Mouse (Mus musculus) limb, embryonic 12.5 days (tissue): Measurements from ENCODE around the gene Cfap58. TPM values are rescaled to one million over a fixed set of nuclear protein-coding genes. Genes with fewer than 3 reads are reported as not detected.

Source experiments
- ATAC-seq: fragments of 200-750 bp; cut with Nextera tagmentation; 2 replicates; pipeline ENCODE4 v1.8.0; 2017; ENCODE audit warnings: low read depth, moderate TSS enrichment; ENCODE audit not compliant: insufficient number of reproducible peaks, insufficient read depth, low FRiP score, low TSS enrichment
- H3K27ac ChIP-seq: fragments of 300-500 bp; sonication (generic); 2 replicates; pipeline ENCODE4 v1.5.1; 2016; ENCODE audit warnings: mild to moderate bottlenecking, moderate library complexity
- H3K27me3 ChIP-seq: fragments of 300-500 bp; sonication (generic); 2 replicates; pipeline ENCODE4 v1.6.1; 2016; ENCODE audit warnings: mild to moderate bottlenecking, moderate library complexity
- H3K36me3 ChIP-seq: fragments of 300-500 bp; sonication (generic); 2 replicates; pipeline ENCODE4 v1.6.1; 2016; ENCODE audit warnings: mild to moderate bottlenecking, moderate library complexity
- H3K4me1 ChIP-seq: fragments of 300-500 bp; sonication (generic); replicated peaks from 2 replicates; pipeline ENCODE4 v1.6.1; 2016
- H3K4me2 ChIP-seq: fragments of 300-500 bp; sonication (generic); 2 replicates; pipeline ENCODE4 v1.6.1; 2016; ENCODE audit warnings: mild to moderate bottlenecking, moderate library complexity
- H3K4me3 ChIP-seq: fragments of 300-500 bp; sonication (generic); replicated peaks from 2 replicates; pipeline ENCODE4 v1.5.1; 2016; ENCODE audit warnings: mild to moderate bottlenecking
- H3K9ac ChIP-seq: fragments of 300-500 bp; sonication (generic); replicated peaks from 2 replicates; pipeline ENCODE4 v1.6.1; 2016; ENCODE audit warnings: mild to moderate bottlenecking, moderate library complexity
- H3K9me3 ChIP-seq: fragments of 300-500 bp; sonication (generic); 2 replicates; pipeline ENCODE4 v1.6.1; 2016; ENCODE audit warnings: mild to moderate bottlenecking, moderate library complexity
- WGBS: fragments of 180-500 bp; shearing (Covaris S2); methylation state at CpG from one replicate; pipeline ENCODE4 v1.1.7; 2016; 5-methylcytosine and 5-hydroxymethylcytosine counted together
- polyA plus RNA-seq: library from polyadenylated mRNA; unstranded; fragments of >200 nt; fragmentation: Nextera tagmentation; extraction: Ambion mirVana; gene quantifications from 2 replicates; pipeline ENCODE4 v1.2.1, GENCODE M21; 2016

Gene Cfap58
- polyA plus RNA-seq, 1 experiment from 2014 or later: 0.08 TPM

- Histone ChIP-seq H3K4me2 (peak overlapping the region; percentile 79), H3K27ac (peak overlapping the region; percentile 95)
- 19% methylated on average over 9 of the region's 9 CpGs for WGBS
Observed at GRCm38 (mm10) chr19:47918016-47918415, 19.5 kb upstream of the Cfap58 start.

DNA sequence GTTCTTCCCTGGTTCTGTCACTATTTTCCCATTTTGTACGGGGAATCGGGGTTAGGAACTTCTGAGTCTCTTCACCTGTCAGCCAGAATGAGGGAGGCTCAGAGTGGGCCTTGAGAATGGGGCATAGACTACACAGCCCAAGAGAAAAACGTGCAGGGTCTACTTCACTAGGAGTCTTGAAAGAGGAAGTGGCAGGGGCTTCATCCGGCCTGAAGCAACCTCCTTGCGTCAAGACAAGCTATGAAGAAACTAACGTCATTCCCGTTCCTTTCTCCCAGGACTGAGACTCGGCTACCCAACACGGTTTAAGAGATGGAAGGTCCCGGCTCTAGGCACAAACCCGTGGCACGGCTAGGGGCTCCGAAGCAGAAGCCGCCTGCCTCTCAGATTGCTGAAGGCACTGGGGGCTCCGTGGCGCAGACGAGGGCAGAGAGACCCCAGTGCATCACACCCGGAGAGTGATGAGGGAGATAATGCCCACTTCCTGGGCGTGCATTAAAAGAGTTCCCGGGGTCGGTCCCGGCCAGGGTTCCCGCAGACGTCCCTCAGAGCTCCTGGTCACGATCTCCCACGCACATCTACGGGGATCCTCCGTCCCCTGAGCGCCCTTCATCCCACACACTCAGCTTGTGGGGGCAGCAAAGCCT lies 18.9 kb upstream of the Cfap58 start:
- WGBS: under 1% methylated on average over 29 of the region's 29 CpGs
- 0 out of 2 replicates have a peak, but pooled peaks have one; percentile 15 for ATAC-seq

More at GRCm38 (mm10) chr19:47918016-47918415, 19.5 kb upstream of the Cfap58 start:
- H3K4me1 ChIP-seq: peaks cover 48% of the 10 kb centered on the region
- 0 out of 2 replicates have a peak, but pooled peaks cover 5% of the 10 kb centered on the region for H3K36me3 ChIP-seq
- peak overlapping the region; percentile 79 for H3K4me3 ChIP-seq
- H3K9me3 ChIP-seq: no peaks in the 10 kb centered on the region
- no peaks in the 10 kb centered on the region for H3K27me3 ChIP-seq
- peak overlapping the region; percentile 89 for H3K9ac ChIP-seq
- no peak for ATAC-seq

GRCm38 (mm10) chr19:47919126-47919965 lies 18.1 kb upstream of the Cfap58 start, which contains the start of the genes Cfap43 and Itprip:
TSS of gene Cfap43 (minus strand) at chr19:47919287.
TSS of gene Itprip (minus strand) at chr19:47919299.
- H3K4me3 ChIP-seq: peak within 1 kb of the TSS; percentile 79
- WGBS: under 1% methylated on average over 48 of the region's 48 CpGs
- 0 out of 2 replicates have a peak, but pooled peaks cover 3% of the 10 kb centered on the region for H3K36me3 ChIP-seq
- peaks cover 40% of the 10 kb centered on the region for H3K4me1 ChIP-seq
- no peaks in the 10 kb centered on the region for H3K27me3 ChIP-seq
- H3K9ac ChIP-seq: peak within 1 kb of the TSS; percentile 89
- H3K9me3 ChIP-seq: no peaks in the 10 kb centered on the region
- ATAC-seq: peak; percentile 74
- H3K4me2 ChIP-seq: peak within 1 kb of the TSS; percentile 79
- H3K27ac ChIP-seq: peak within 1 kb of the TSS; percentile 95

More for the DNA sequence above, 18.9 kb upstream of the Cfap58 start:
- peak overlapping the region; percentile 89 for H3K9ac ChIP-seq
- H3K27me3 ChIP-seq: no peaks in the 10 kb centered on the region
- peaks cover 44% of the 10 kb centered on the region for H3K4me1 ChIP-seq
- 0 out of 2 replicates have a peak, but pooled peaks cover 5% of the 10 kb centered on the region for H3K36me3 ChIP-seq
- H3K4me3 ChIP-seq: peak overlapping the region; percentile 79
- H3K4me2 ChIP-seq: peak overlapping the region; percentile 79
- peak overlapping the region; percentile 95 for H3K27ac ChIP-seq
- H3K9me3 ChIP-seq: no peaks in the 10 kb centered on the region

DNA sequence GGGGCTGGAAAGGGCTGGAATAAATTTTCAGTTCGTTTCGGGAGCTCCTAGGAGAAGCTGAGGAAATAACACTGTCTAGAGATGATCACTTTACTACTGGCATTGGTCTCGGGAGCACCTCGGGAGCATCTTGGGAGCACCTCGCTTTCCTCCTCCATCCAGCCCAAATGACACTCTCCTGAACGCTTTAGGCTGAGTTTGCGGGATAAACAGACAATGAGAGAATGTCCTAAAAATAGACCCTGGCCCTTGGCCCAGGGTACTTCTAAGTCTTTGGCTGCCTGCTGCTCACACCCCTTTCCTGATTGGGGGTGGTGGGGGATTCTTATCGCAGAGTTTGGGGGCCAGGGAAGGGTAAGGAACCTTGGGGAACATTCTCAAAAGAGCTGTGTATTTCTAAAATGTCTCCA lies 17.5 kb upstream of the Cfap58 start:
- Histone ChIP-seq H3K4me2 (peak overlapping the region; percentile 79), H3K27ac (peak overlapping the region; percentile 95), H3K9ac (0 out of 2 replicates have a peak overlapping the region, but pooled peaks have one; percentile 89), H3K27me3 (no peaks in the 10 kb centered on the region), H3K9me3 (no peaks in the 10 kb centered on the region), H3K36me3 (no peaks in the 10 kb centered on the region), H3K4me3 (peak overlapping the region; percentile 79), H3K4me1 (peaks cover 39% of the 10 kb centered on the region)
- no peak for ATAC-seq
- 5% methylated on average over 8 of the region's 8 CpGs for WGBS

- H3K27me3 ChIP-seq: no peaks in the 10 kb centered on the region
- no peak overlapping the region for H3K4me2 ChIP-seq
- no peak overlapping the region for H3K4me3 ChIP-seq
- WGBS: 79% methylated on average over 7 of the region's 7 CpGs
- no peak for ATAC-seq
- H3K9me3 ChIP-seq: 0 out of 2 replicates have a peak, but pooled peaks cover 5% of the 10 kb centered on the region
- H3K36me3 ChIP-seq: no peaks in the 10 kb centered on the region
- no peak overlapping the region for H3K9ac ChIP-seq
- 0 out of 2 replicates have a peak, but pooled peaks cover 1% of the 10 kb centered on the region for H3K4me1 ChIP-seq
- H3K27ac ChIP-seq: no peak overlapping the region
Observed at GRCm38 (mm10) chr19:47925819-47926218, 11.7 kb upstream of the Cfap58 start.

- no peak overlapping the region for H3K4me3 ChIP-seq
- H3K27me3 ChIP-seq: no peaks in the 10 kb centered on the region
- H3K36me3 ChIP-seq: no peaks in the 10 kb centered on the region
- no peak for ATAC-seq
- no peak overlapping the region for H3K9ac ChIP-seq
- 0 out of 2 replicates have a peak, but pooled peaks cover 5% of the 10 kb centered on the region for H3K9me3 ChIP-seq
- 95% methylated on average over 2 of the region's 2 CpGs for WGBS
- H3K4me1 ChIP-seq: 0 out of 2 replicates have a peak, but pooled peaks cover 4% of the 10 kb centered on the region
- no peak overlapping the region for H3K4me2 ChIP-seq
- no peak overlapping the region for H3K27ac ChIP-seq
Observed at GRCm38 (mm10) chr19:47927032-47927431, 10.4 kb upstream of the Cfap58 start.

- ATAC-seq: no peak
- no peak overlapping the region for H3K27ac ChIP-seq
- no peaks in the 10 kb centered on the region for H3K36me3 ChIP-seq
- 76% methylated on average over 4 of the region's 4 CpGs for WGBS
- H3K9me3 ChIP-seq: 0 out of 2 replicates have a peak, but pooled peaks cover 5% of the 10 kb centered on the region
- no peak overlapping the region for H3K4me3 ChIP-seq
- H3K9ac ChIP-seq: no peak overlapping the region
- no peaks in the 10 kb centered on the region for H3K27me3 ChIP-seq
- no peak overlapping the region for H3K4me2 ChIP-seq
- 0 out of 2 replicates have a peak, but pooled peaks cover 4% of the 10 kb centered on the region for H3K4me1 ChIP-seq
Observed at GRCm38 (mm10) chr19:47929043-47929442, 8.4 kb upstream of the Cfap58 start.

- Histone ChIP-seq H3K4me3 (no peak overlapping the region), H3K9me3 (no peaks in the 10 kb centered on the region), H3K4me1 (0 out of 2 replicates have a peak, but pooled peaks cover 4% of the 10 kb centered on the region), H3K36me3 (no peaks in the 10 kb centered on the region), H3K27me3 (no peaks in the 10 kb centered on the region), H3K9ac (no peak overlapping the region), H3K4me2 (no peak overlapping the region), H3K27ac (no peak overlapping the region)
- ATAC-seq: no peak; the same call in 1 of the 2 replicates
- WGBS: 44% methylated on average over 7 of the region's 7 CpGs
Observed at GRCm38 (mm10) chr19:47931982-47932638, 5.4 kb upstream of the Cfap58 start.

DNA sequence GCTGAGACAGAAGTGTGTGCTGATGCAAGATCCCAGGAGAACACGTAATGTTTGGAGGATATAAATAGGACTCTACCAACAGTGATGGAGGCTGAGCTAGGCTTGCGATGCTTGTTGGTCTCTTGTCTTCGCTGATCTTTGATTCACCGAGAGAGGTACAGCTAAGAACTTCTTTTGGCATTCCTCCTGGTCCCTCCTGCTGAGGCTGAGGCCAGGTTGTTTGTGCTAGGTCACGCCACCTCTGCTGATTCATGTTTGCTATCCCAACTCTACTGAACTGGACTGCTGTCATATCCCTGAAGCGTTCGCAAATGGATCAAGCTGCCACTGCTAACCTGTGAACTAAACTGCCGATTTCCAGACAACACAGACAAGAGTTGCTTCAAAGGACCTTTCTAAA lies 3.3 kb upstream of the Cfap58 start:
- H3K27me3 ChIP-seq: peaks cover 13% of the 10 kb centered on the region

DNA sequence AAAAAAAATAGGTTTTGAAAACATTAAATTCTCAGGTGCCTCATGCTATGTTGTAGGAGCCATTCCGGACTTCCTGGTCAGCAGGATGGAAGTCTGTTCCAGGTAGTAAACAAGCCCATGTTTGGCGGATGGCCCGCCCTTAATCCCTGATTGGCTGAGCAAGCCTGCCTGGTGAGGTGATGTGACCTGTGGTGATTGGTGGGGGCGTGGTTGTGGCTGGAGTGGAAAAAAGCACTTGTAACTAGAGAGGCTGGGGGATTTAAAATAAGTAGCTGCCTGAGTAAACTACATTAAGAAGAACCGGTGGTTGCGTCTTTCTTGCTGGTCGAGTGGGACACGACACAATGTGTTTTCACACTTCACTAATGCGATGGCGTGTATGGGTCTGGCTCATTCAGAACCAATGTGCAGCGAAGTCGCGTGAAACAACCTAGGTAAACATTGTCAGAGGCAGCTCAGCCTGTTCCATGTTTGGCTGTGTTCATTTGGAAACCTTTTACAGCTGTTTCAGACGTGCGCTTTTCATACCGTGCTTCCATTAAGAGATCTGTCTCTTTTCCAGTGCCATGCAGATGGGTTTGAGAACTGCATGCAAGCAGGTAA lies 2.7 kb upstream of the Cfap58 start:
- ATAC-seq: no peak
- Histone ChIP-seq H3K27me3 (peaks cover 13% of the 10 kb centered on the region), H3K4me2 (no peak overlapping the region), H3K36me3 (no peaks in the 10 kb centered on the region), H3K4me3 (no peak overlapping the region), H3K9ac (no peak overlapping the region), H3K4me1 (peaks cover 11% of the 10 kb centered on the region), H3K9me3 (no peaks in the 10 kb centered on the region), H3K27ac (no peak overlapping the region)
- WGBS: 65% methylated on average over 16 of the region's 16 CpGs

More for the DNA sequence above, 3.3 kb upstream of the Cfap58 start:
- Histone ChIP-seq H3K9ac (no peak overlapping the region), H3K9me3 (no peaks in the 10 kb centered on the region), H3K36me3 (no peaks in the 10 kb centered on the region), H3K4me3 (no peak overlapping the region), H3K4me1 (peaks cover 11% of the 10 kb centered on the region), H3K27ac (no peak overlapping the region), H3K4me2 (no peak overlapping the region)
- 93% methylated on average over 8 of the region's 8 CpGs for WGBS
- ATAC-seq: no peak
